ENCODE assay signal across 8 mouse cellular contexts in the genomic region with DNA sequence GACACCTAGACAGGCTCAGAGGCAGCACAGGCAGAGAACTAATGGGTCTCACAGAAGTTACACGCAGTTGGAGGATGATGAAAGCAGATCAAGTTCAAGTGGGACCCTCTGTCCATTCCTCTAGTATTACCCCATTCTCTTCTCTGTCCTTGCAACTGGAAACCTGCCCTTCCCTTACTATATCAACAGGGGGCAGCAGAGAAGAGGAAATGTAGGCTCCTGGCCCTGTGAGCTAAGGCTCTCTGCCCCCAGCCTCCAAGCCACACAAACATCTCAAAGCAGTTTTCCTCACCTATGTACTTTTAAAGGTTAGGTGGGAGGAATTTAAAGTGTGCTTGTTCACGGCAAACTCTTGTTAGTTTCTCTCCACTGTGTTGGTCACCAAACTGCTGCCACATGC. TPM values are rescaled to one million over a fixed set of nuclear protein-coding genes. Genes with fewer than 3 reads are reported as not detected.
DNase-seq lines count a peak whose midpoint lies in the region; ATAC-seq and TF ChIP-seq lines count a peak whose summit lies in the region.

No protein-coding gene starts in this region.

- no peak overlapping the region for H3K4me3 ChIP-seq in heart, adult 2 months
- H3K4me3 ChIP-seq in lung, embryonic 14.5 days (ENCODE audit: low read depth, low read length) = no peak overlapping the region

- no peak overlapping the region for H3K27ac ChIP-seq in heart, adult 2 months
- H3K27ac ChIP-seq in lung, embryonic 14.5 days (ENCODE audit: low read depth) = no peak overlapping the region

- no peak overlapping the region for H3K9ac ChIP-seq in heart, adult 2 months (ENCODE audit: low read depth, low read length)
- H3K9ac ChIP-seq in lung, embryonic 14.5 days = no peak overlapping the region

- H3K36me3 ChIP-seq in heart, adult 2 months (ENCODE audit: control insufficient read depth, insufficient read depth, low read length) = no peaks in the 10 kb centered on the region
- H3K36me3 ChIP-seq in lung, embryonic 14.5 days (ENCODE audit: insufficient read depth) = no peaks in the 10 kb centered on the region

- TF ChIP-seq POLR2A in heart, adult 2 months (IDR thresholded peaks at IDR 0.05; ENCODE audit: insufficient read depth, low read depth, low read length) = no peak

- intact Hi-C loops in heart, adult 2 months (cut with DNase I) = loop anchor here (5.0 kb wide), 2 partner anchors 93 to 158 kb away; no protein-coding TSS in a partner anchor
- intact Hi-C loops in gastrocnemius, postnatal 14 days (cut with DNase I; ENCODE audit: low total_unique reads) = loop anchor here (10.0 kb wide), 1 partner anchor 86 kb away; no protein-coding TSS in a partner anchor

- no peaks in the 10 kb centered on the region for H3K79me2 ChIP-seq in heart, adult 2 months (replicated peaks; ENCODE audit: control insufficient read depth, insufficient read depth, low read length)

- H3K4me1 ChIP-seq in heart, adult 2 months (ENCODE audit: control insufficient read depth, insufficient read depth, low read length) = no peaks in the 10 kb centered on the region
- no peaks in the 10 kb centered on the region for H3K4me1 ChIP-seq in lung, embryonic 14.5 days (ENCODE audit: insufficient read depth)

- ATAC-seq in lung, embryonic 14.5 days (ENCODE audit: insufficient read depth) = no peak

- TF ChIP-seq EP300 in heart, adult 2 months (IDR thresholded peaks at IDR 0.05; ENCODE audit: insufficient read depth, low read depth, low read length) = no peak

- no peak overlapping the region for H3K4me2 ChIP-seq in lung, embryonic 14.5 days

- no peak for DNase-seq in heart, adult 2 months
- no peak for DNase-seq in heart, adult 9 months (ENCODE audit: low spot score in 2 of 2)
- peak; percentile 13 for DNase-seq in urinary bladder, postnatal 14 days (ENCODE audit: low spot score)
- no peak for DNase-seq in urinary bladder, adult 18-20 months (ENCODE audit: low spot score in 2 of 2)
- DNase-seq in forelimb bud, embryonic 11.5 days (ENCODE audit: low read depth, low spot score) = peak; percentile 32
- peak; percentile 60 for DNase-seq in lung, embryonic 14.5 days
- no peak for DNase-seq in urinary bladder, postnatal 10 days (ENCODE audit: low spot score)
- DNase-seq in gastrocnemius, postnatal 14 days = no peak

- no peaks in the 10 kb centered on the region for H3K27me3 ChIP-seq in heart, adult 2 months (ENCODE audit: control insufficient read depth, insufficient read depth, low read length)
- no peaks in the 10 kb centered on the region for H3K27me3 ChIP-seq in lung, embryonic 14.5 days (ENCODE audit: insufficient read depth, low read length)

- peak; percentile 83 for TF ChIP-seq CTCF in heart, adult 2 months (IDR thresholded peaks at IDR 0.05)
- TF ChIP-seq CTCF in lung, embryonic 14.5 days (IDR thresholded peaks at IDR 0.05; ENCODE audit: low read depth) = peak; percentile 66

- no peaks in the 10 kb centered on the region for H3K9me3 ChIP-seq in lung, embryonic 14.5 days (ENCODE audit: low read depth, low read length)

- 57% methylated on average over 2 of the region's 2 CpGs for WGBS in heart, adult 2 months
- 50% methylated on average over 2 of the region's 2 CpGs for WGBS in lung, embryonic 14.5 days

RNA-seq across cellular contexts. Expression of a gene that starts 26.0 kb away (rescaled TPM):
- 10 to 100 TPM; 12.7 to 15.7 TPM for total RNA-seq in heart, adult 2 months (2021)
- polyA plus RNA-seq in heart, adult 2 months (2012; rRNA removed) = 5.0 and 7.7 TPM in 2 replicates
- 1.1 and 1.3 TPM in 2 replicates for polyA plus RNA-seq in lung, embryonic 14.5 days (2014; fragmentation: Nextera tagmentation; extraction: Ambion mirVana)
- 10 to 100 TPM; 12.8 to 13.7 TPM for total RNA-seq in gastrocnemius, postnatal 14 days (2021)

Comparison
In these comparisons a context has a peak if more than half of its experiments do, and no peak if none do; other contexts are left out.
1. DNase-seq: peak in urinary bladder, postnatal 14 days (single experiment), forelimb bud, embryonic 11.5 days (single experiment) and lung, embryonic 14.5 days (single experiment); none in heart, adult 2 months (0 of 2), heart, adult 9 months (0 of 2), urinary bladder, adult 18-20 months (0 of 2), urinary bladder, postnatal 10 days (single experiment) and gastrocnemius, postnatal 14 days (single experiment).